Mouse (Mus musculus): Measurements from ENCODE around the gene Gm49333. TPM values are rescaled to one million over a fixed set of nuclear protein-coding genes. Genes with fewer than 3 reads are reported as not detected.

The Gm49333 gene
- total RNA-seq (2021): not detected

GRCm38 (mm10) chr16:20611357-20612227 is at the start of gene Gm49333, which contains the start of the genes Eef1akmt4 and Alg3:
Gene Gm49333, plus strand, starts transcription at chr16:20611610.
Gene Eef1akmt4, plus strand, starts transcription at chr16:20611593.
Gene Alg3, minus strand, starts transcription at chr16:20611735.
- DNase-seq: peak; percentile 88
- intact Hi-C loops (cut with DNase I): no loop called here

DNA sequence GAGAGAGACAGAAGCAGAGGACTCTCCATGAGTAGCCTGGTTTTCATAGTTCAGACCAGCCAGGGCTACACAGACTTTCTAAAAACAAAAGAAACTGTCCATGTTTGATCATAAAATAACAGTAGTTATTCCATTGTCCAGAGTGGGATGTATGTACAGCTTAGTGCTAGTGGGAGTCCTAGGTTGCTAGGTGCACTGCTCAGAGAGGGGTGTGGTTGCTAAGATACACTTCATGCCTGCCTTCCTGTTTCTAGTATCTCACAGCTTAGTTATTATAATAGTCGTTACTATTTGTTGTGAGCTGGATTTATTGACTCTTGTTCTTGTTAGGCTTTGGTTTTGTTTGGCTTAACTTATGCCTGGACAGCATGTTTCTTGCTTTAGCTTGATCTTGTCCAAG is 46.3 kb upstream of the Gm49333 start:
- intact Hi-C loops (cut with DNase I): no loop called here

GRCm38 (mm10) chr16:20589366-20589938 is 22.0 kb upstream of the Gm49333 start, which contains the start of gene Vwa5b2:
Gene Vwa5b2, plus strand, starts transcription at chr16:20589471.
- intact Hi-C loops (cut with DNase I): no loop called here
- DNase-seq: no peak

More for the DNA sequence above, 46.3 kb upstream of the Gm49333 start:
- DNase-seq: no peak

GRCm38 (mm10) chr16:20589939-20590679 is 21.3 kb upstream of the Gm49333 start:
- intact Hi-C loops (cut with DNase I): no loop called here
- peak; percentile 66 for DNase-seq

GRCm38 (mm10) chr16:20590680-20591038 is 20.8 kb upstream of the Gm49333 start:
- intact Hi-C loops (cut with DNase I): no loop called here
- DNase-seq: no peak

GRCm38 (mm10) chr16:20591076-20591705 is 20.2 kb upstream of the Gm49333 start:
- DNase-seq: peak; percentile 13
- intact Hi-C loops (cut with DNase I): no loop called here

GRCm38 (mm10) chr16:20595060-20595673 is 16.2 kb upstream of the Gm49333 start:
- DNase-seq: no peak
- intact Hi-C loops (cut with DNase I): no loop called here

DNA sequence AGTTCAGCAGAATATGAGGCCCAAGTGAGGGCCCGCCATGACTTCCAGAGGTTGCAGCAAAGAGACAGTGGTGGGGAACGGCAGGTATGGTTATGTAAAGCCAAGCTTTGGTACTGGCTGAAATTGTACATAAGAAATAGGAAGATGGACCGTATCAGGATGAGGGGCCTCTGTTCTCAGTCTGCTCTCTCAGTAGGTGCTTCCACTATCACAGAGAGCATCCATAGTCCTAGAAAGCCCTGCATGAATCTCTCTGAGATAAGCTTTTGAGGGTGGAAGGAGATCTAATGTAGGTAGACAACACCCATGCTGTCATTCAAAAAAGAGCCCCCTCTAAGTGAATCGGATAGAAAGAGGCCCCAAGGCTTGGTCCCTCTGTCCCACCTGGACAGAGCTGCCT is 15.7 kb upstream of the Gm49333 start:
- intact Hi-C loops (cut with DNase I): no loop called here
- DNase-seq: no peak

GRCm38 (mm10) chr16:20596687-20597441 is 14.5 kb upstream of the Gm49333 start:
- no peak for DNase-seq

DNA sequence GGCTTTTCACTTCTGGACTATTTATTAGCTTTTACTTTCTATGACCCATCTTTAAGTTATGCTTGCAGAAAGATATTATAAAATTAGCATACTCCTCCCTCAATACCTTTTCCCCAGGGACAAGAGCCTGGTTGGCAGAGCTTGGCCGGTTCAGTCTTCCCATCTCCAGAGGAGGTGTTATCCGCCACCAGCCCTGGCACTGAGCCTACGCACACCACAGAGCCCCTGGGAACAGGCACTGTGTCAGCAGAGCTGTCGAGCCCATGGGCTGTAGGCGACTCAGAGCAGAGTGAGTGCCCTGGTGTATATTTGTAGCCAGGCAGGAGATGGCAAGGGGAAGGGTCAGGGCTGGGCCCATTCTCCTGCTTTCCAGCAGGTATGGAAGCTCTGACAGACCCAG is 10.9 kb upstream of the Gm49333 start:
- peak; percentile 48 for DNase-seq
- intact Hi-C loops (cut with DNase I): no loop called here

More at GRCm38 (mm10) chr16:20596687-20597441, 14.5 kb upstream of the Gm49333 start:
- intact Hi-C loops (cut with DNase I): no loop called here

- intact Hi-C loops (cut with DNase I): no loop called here
- peak; percentile 42 for DNase-seq
These were observed 6.7 kb upstream of the Gm49333 start for GRCm38 (mm10) chr16:20604705-20605104.

DNA sequence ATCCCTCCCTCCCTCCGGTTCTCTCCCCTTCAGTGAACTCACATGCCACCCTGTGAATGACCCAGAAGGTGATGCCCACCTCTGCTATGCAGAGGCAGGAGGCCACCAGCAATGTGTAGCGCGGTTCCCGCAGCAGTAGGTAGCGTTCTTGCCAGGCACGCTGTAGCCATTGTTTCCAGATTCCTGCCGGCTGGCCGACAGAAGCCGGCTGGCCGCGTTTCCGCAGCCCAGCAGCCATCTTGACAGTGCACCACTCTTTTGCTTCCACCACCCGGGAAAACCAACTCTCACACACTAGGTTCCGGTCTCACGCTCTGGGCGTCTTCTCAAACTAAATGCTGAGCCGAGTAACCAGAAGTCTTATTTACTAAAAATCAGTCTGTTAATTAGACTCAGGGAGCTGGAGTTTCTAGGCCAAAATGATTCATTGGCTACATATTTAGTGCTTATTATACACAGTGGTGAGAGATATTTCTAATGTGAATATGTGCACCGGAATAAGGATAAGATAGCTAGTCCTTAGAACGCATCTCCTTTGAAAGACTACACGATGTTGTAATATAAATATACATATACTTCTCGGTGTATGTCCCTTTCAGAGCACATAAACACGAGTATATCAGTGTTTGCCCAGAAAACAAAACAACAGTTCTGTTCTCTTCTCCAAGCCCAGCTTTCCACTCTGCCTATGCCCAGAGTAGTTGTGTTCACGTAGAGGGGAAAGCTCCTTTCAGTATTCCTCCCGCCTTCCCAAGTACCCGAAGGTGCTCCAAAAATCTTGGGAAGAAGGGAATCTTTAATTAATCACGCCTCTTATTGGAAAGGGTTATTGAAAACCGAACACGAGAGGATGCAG is 681 bp upstream of the Gm49333 start:
- DNase-seq: peak; percentile 72
- intact Hi-C loops (cut with DNase I): no loop called here

- intact Hi-C loops (cut with DNase I): no loop called here
- DNase-seq: peak; percentile 57
These were observed 8.4 kb downstream of the Gm49333 start for GRCm38 (mm10) chr16:20619541-20620398.

DNA sequence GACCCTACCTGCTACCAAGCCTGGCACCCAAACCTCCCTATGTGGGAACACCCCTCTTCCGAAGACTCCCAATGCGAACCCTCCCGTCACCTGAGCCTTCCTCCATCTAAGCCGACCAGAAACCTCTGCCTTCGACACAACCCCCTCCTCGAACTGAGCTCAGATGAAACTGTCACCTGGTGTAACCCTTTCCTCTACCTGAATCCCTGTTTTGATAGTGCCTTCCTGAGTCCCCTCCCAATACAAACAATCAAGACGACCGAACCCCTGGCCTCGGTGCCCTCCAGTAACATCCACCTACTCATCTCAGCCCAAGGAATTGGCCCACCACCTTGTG is 9.0 kb downstream of the Gm49333 start:
- intact Hi-C loops (cut with DNase I): no loop called here
- no peak for DNase-seq

GRCm38 (mm10) chr16:20620751-20621190 is 9.4 kb downstream of the Gm49333 start:
- DNase-seq: no peak
- intact Hi-C loops (cut with DNase I): no loop called here

GRCm38 (mm10) chr16:20621191-20621990 is 10.0 kb downstream of the Gm49333 start, which contains the start of gene Camk2n2:
Gene Camk2n2, minus strand, starts transcription at chr16:20621287.
- intact Hi-C loops (cut with DNase I): no loop called here
- DNase-seq: peak; percentile 75
